Mouse (Mus musculus): ENCODE measurements around the gene Cfap61.

DNA sequence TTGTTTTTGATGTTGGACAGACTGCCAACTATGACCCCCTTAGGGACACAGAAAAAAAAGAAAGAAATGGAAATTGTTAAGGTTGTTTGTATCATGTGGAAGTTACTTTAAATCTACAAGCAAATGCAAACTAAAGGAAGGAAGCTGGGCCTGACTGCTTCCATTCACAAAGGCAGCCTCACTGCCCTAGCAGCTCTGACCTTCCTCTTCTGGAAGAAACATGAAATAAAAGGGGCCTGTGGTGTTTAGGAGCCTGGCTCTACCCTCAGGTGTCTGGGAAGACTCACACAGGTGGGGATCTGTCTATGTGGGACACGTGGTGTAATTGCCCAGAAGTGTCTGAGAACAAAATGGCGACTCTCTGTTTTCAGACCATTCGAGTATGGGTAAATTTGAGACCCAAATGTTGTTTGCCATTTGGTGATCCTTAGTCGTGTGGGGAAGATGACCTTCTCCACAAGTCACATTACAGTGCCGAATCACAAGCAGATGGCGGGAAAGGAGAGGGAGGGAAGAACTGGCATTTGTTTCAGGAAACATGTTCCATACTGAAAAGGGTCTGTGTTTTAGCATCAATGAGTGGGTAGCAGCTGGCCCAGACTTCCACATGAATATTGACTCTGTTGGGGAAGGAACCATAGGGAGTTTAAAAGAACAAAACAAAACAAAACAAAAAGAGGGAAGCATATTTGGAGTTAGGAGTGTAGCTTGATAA lies 45.7 kb upstream of the Cfap61 start:
- TF ChIP-seq CTCF (IDR thresholded peaks at IDR 0.05; ENCODE audit: low read depth) (no peak), EP300 (optimal IDR thresholded peaks at IDR 0.05) (no peak)

All from stomach, postnatal 0 days (tissue).